Mouse (Mus musculus) duodenum, adult 2 months (tissue): ENCODE data around the gene Snx22. TPM values are rescaled to one million over a fixed set of nuclear protein-coding genes. Genes with fewer than 3 reads are reported as not detected.

Experiments
- polyA plus RNA-seq: library from polyadenylated mRNA; depleted of rRNA; stranded (reverse); fragments of >200 nt; gene quantifications from 2 replicates; pipeline ENCODE4 v1.2.3, GENCODE M21; 2012; ENCODE audit warnings: low replicate concordance; rRNA removed

Snx22 gene
- 0.21 and 0.82 TPM in 2 replicates for polyA plus RNA-seq

DNA sequence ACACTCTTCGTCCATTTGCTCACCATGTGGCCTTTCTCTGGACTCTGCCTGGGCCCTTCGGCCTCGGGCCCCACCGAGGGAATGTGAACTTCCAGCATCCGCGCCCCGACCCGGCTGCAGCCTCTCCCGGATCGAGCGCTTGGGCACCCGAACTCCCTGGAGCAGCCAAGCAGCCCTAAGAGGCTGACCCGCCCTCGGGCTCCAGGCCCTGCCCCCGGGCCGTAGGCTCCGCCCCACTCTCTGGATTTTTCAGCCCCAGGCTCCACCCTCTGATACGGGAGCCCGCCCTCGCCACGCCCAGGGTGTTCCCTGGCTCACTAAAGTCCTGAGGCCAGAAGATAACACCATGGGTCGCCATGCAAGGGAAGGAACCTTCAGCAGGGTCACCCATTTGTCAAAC is at the start of gene Snx22:
Gene Snx22, minus strand, starts transcription at position 137 of the 400 bp plus-strand sequence.

DNA sequence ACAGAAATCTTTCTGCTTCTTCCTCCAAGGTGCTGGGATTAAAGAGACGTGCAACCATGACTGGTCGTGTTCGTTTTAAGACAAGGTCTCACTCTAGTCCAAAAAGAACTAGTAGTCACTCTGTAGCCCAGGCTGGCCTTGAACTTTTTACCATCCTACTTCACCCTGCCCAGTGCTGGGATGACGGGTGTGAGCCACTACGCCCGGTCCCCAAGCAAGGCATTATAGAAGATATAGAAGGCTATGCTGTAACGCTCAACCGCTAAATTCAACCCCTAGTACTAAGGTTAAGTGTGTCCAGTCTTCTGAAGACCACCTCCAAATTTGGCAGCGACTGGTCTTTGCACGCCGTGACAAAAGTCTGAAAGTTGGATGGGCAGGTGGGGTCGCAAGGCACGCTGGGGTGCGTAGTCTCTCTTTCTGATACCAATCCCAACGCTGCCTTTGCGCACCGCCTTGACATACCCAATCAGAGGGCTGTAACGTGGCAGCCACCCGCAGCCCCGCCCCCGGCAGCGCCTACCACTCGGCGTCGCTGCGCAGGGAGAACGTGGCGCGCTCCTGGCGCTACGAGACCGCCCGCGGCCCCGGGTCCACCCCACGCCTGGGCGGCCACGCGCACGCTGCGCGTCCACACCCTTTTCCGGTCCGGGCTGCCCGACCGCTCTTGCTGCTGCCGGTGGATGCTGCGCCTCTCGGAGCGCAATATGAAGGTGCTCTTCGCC is 9.8 kb downstream of the Snx22 start, which contains the start of gene Ppib:
Gene Ppib, plus strand, starts transcription at position 640 of the 725 bp plus-strand sequence.

Other genes starting within 250 kb of the Snx22 start
- 3.4 and 5.9 TPM in 2 replicates for gene Zfp609, start 242.2 kb downstream of the Snx22 start, polyA plus RNA-seq
- gene Pclaf, start 179.5 kb downstream of the Snx22 start, polyA plus RNA-seq: 0.91 and 0.92 TPM in 2 replicates
- gene Trip4, start 160.9 kb downstream of the Snx22 start, polyA plus RNA-seq: 2.2 and 3.1 TPM in 2 replicates
- 1.7 and 2.7 TPM in 2 replicates for gene Csnk1g1, start 160.8 kb downstream of the Snx22 start, polyA plus RNA-seq
- gene Ppib, start 9.5 kb downstream of the Snx22 start, polyA plus RNA-seq: 109 and 110 TPM in 2 replicates
- gene Snx1, start 56.9 kb upstream of the Snx22 start, polyA plus RNA-seq: 29.3 and 47.8 TPM in 2 replicates
- 6.4 and 6.6 TPM in 2 replicates for gene Ciao2a, start 56.9 kb upstream of the Snx22 start, polyA plus RNA-seq
- gene Dapk2, start 88.5 kb upstream of the Snx22 start, polyA plus RNA-seq: 5.4 and 11.6 TPM in 2 replicates